Mouse (Mus musculus): ENCODE measurements at regions not wholly inside any gene's neighbourhood (a gene's known extent, or its start where the extent isn't known, plus 50 kb on each side); places are given as distances from the start of the nearest gene placed in this dataset.

GRCm38 (mm10) chr12:16018237-16018636 lies 201.5 kb upstream of the Trib2 start:
- DNase-seq (ENCODE audit: low spot score in 2 of 2), result no peak

- DNase-seq (ENCODE audit: low spot score in 2 of 2), result no peak
Observed at GRCm38 (mm10) chr12:16016621-16017020, 199.9 kb upstream of the Trib2 start.

GRCm38 (mm10) chr12:16015596-16015995 lies 198.9 kb upstream of the Trib2 start:
- DNase-seq (ENCODE audit: low spot score in 2 of 2), result no peak

- DNase-seq (ENCODE audit: low spot score in 2 of 2), result no peak
Observed at GRCm38 (mm10) chr12:16014679-16015078, 198.0 kb upstream of the Trib2 start.

GRCm38 (mm10) chr12:16013861-16014630 lies 197.3 kb upstream of the Trib2 start:
- DNase-seq (ENCODE audit: low spot score in 2 of 2), result no peak

DNA sequence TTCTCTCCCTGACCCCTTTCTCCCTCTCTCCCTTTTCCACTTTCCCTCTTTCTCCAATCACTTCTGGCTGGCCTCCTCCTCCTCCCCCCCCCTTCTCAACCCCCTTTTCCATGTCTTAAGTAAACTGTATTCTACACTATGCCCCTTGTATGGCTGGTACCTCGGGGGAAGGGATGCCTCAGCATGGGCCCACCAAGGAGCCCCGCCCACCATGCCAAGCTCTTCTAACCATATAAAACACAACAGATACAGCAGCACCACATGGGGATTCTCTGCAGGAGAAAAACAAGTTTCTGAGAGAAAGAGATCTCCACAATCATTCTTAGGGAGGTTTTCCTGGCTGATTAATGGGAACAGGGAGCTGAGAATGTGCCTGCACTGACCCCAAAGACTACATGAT lies 196.6 kb upstream of the Trib2 start:
- no peak for DNase-seq (ENCODE audit: low spot score in 2 of 2)

- no peak for DNase-seq (ENCODE audit: low spot score in 2 of 2)
Observed at GRCm38 (mm10) chr12:16012081-16012480, 195.4 kb upstream of the Trib2 start.

DNA sequence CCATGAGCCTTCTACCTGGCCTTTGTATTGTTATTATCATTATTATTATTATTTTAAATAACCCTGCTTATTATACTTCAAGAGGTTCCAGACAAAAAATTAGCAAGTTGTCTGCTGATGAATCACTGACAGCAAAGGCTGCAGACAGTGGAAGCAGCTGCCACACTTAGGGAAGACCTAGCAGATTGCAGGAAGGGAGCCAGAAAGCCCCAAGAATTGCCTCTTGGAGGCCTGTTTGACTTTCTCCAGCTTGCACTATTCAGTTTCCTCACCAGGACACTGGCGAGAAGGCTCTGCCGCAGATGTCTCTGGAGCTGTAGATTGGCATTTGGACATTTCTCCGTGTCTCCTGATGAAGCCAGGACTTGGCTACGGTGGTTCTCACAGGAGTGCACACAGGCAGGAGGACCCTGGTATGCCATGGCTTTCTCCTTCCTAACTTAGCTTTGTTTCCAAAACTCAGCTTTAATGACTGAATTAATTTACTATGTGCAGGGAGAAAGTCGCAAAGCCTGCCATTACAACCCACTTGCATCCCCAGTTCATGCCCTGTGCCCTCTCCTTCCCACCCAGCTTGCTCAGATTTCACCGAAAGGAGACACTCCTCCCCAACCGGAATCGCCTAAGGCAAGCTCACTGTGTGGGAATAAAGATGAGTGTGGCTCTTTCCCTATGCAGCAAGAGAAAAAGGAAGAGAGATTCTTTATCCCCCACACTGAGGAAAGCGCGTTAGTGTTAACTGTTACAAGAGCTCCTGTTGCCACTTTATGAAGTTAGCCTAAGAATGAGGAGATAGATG lies 193.3 kb upstream of the Trib2 start:
- no peak for DNase-seq (ENCODE audit: low spot score in 2 of 2)

GRCm38 (mm10) chr12:16008763-16009515 lies 192.2 kb upstream of the Trib2 start:
- no peak for DNase-seq (ENCODE audit: low spot score in 2 of 2)

GRCm38 (mm10) chr12:16008261-16008660 lies 191.5 kb upstream of the Trib2 start:
- no peak for DNase-seq (ENCODE audit: low spot score in 2 of 2)

- no peak for DNase-seq (ENCODE audit: low spot score in 2 of 2)
Observed at GRCm38 (mm10) chr12:16006688-16007087, 190.0 kb upstream of the Trib2 start.

DNA sequence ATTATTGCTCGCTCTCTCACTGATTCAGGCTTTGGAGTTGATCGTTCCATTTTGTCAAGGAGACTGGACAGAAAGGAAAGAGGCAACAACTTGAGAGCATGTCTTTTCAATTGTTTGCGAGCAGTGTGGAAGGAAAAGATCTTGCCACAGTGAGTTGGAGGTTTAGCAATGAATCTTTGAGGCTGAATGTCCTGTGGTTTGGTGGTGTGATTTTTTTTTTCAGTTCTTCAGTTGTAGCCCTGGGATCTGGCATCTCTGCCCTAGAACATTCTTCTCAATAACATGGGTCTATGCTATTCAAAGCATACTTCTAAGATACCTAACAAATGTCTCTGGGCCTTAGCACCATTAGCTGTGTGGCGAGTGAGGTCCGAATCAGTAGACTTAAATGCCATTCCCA lies 189.6 kb upstream of the Trib2 start:
- DNase-seq (ENCODE audit: low spot score in 2 of 2), result no peak

- no peak for DNase-seq (ENCODE audit: low spot score in 2 of 2)
Observed at GRCm38 (mm10) chr12:16001811-16002210, 185.1 kb upstream of the Trib2 start.

DNA sequence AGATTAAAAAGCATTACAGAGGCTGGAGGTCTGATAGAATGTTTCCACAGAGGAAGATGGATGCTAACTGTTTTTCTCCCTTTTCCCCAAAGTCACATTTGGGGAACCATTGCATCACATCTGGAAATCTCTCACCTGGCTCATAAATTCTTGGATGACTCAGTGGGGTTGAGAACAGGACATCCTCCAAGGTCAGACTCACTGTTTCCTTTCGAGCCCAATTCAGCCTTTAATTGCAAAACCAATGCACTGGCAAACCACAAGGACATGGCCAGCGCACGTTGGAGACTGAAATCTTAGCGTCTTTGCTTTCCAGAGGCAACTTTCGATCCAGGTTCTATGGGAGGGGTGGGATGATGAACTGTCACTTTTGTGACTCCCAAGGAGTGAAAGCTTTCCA lies 184.5 kb upstream of the Trib2 start:
- DNase-seq (ENCODE audit: low spot score in 2 of 2), result no peak

DNA sequence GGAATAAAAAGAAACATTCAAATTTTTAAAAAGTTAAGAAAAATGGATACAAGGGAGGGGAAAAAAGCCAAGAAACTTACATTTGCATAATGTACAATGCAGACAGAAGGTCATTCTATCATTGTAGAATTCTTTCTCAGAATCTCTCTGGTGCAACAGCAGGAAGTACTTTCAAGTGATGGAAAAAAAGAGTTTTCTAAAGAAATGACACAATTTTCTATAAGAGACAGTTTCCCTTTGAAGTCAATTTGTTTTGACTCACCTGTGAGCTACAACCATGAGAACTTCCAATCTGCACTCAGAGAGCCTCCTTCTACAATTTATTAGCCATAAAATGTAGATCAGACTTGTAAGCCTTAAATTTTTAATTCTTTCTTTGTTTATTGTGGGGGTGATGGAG lies 181.6 kb upstream of the Trib2 start:
- DNase-seq (ENCODE audit: low spot score in 2 of 2), result no peak

GRCm38 (mm10) chr12:15993866-15994265 lies 177.1 kb upstream of the Trib2 start:
- no peak for DNase-seq (ENCODE audit: low spot score in 2 of 2)

DNA sequence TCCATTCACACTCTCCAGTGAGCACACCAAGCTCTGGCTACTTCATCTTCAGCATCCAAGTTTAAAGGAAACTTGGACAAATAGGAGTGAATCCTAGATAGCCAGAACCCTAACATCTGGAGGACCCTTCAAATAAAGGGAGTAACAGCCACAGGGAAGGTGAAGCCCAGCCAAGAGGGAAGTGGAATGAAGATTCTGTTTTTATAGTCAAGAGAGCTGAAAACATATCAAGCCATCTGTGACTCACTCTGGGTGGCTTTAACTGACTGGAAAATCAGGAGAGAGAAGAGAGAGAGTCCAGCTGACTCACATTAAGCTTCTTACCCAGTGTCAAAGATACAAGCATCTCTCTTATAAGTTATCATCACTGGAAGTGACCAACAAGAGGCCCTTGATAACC lies 169.6 kb upstream of the Trib2 start:
- no peak for DNase-seq (ENCODE audit: low spot score in 2 of 2)

DNA sequence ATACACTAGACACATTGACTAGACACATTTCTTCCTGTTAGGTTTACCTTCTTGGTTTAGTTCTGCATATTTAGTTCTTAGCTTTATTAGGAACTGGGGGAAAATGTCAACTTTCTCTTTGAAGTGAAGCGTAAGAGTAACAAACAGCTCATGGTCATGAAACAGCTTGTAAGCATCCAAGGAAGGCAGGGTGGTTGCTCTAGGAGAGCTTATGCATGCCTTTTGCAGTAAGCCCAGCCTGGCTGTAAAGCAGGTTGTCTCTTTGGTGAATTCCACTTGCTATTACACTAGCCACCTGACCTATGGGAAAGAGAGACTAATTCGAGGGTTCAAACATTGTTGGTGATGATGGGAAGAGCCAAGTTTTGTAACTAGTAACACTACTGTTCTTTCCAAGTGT lies 168.9 kb upstream of the Trib2 start:
- DNase-seq (ENCODE audit: low spot score in 2 of 2), result no peak

DNA sequence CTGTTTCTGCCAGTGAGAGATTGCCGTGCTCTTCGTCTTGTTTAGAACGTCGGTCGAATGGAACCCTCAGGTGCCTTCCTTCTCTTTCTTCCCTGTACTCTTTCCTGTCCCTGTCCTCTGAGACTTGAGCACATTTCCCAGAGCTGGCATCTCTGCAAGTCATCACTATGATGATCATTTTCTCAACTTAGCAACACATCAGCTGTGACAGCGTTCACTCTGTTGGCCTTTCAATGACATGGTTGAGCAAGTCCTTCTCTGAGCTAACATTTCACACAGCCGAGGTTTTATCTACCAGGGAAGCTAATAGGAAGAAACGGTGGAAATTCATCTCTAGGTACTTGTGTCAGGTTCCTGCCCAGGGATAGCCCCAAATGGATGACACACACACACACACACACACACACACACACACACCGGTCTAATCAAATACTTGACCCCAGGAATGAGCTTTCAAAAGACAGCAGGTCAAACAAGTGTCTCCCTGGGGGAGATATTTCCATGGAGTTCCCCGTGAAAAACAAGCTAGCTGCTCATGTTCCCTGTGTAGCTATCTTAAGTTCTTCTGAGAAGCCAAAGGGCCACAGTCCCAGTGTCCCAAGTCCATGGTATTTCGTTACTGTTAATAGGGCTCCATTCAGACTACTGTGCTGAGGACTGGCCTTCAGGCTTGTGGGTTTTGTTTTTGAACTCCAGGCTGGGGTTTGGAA lies 167.0 kb upstream of the Trib2 start:
- no peak for DNase-seq (ENCODE audit: low spot score in 2 of 2)

GRCm38 (mm10) chr12:15981741-15982140 lies 165.0 kb upstream of the Trib2 start:
- DNase-seq (ENCODE audit: low spot score in 2 of 2), result no peak

GRCm38 (mm10) chr12:15979233-15979632 lies 162.5 kb upstream of the Trib2 start:
- DNase-seq (ENCODE audit: low spot score in 2 of 2), result no peak

DNA sequence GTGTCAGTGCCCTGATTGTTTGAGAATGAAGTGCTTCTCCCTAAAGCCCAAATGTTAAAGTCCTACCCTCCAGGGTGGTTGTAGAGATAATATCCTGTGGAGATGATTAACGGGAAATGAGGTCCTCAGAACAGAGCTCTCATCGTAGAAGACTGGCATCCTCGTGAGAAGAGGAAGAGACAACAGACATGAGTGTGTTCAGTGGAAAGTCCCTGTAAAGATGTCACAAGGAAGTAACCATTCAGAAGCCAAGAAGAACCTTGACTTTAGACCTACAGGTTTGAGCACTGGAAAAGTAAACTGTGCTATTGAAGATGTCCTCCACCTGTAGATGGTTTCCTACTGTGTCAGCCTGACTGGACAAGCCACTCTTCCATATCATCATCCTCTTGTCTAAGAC lies 155.1 kb upstream of the Trib2 start:
- DNase-seq (ENCODE audit: low spot score in 2 of 2), result no peak
